Mouse (Mus musculus) heart, postnatal 0 days (tissue): ENCODE measurements around the gene H60b.

Source experiments
- CTCF ChIP-seq: IDR thresholded peaks from 2 replicates; pipeline ENCODE4 v1.5.1; 2016; ENCODE audit warnings: antibody characterized with exemption, control low read depth, low read depth
- EP300 ChIP-seq: IDR thresholded peaks from 2 replicates; pipeline ENCODE4 v1.6.1; 2016; ENCODE audit warnings: antibody characterized with exemption, low read depth

DNA sequence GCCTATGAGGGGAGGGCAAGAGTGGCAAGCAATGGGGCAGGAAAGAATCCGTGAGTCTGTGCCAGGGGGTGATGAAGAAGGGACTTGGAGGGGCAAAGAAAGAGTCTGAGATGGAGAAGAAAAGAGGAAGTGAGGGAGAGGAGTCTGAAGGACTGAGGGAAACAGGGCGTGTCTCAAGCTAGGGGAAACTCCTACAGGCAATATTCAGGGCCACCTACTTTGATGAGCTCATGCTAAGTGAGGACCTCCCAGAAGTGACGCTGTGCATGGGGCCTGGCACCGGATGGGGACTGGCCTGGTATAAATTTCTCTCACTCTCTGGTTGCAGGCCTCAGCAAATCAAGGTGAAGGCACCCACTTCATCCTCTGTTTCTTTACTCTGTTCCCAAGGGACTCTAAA lies 148.1 kb downstream of the H60b start:
- TF ChIP-seq CTCF = no peak
- no peak for TF ChIP-seq EP300
